Mouse (Mus musculus): ENCODE measurements around the gene Ldb3. TPM values are rescaled to one million over a fixed set of nuclear protein-coding genes. Genes with fewer than 3 reads are reported as not detected.
A peak's percentile ranks its signal among the peaks of the same experiment; 100 is the strongest.

The Ldb3 gene
- polyA plus RNA-seq, 1 experiment = 5.4 TPM

GRCm38 (mm10) chr14:34508187-34508840, 80.2 kb downstream of the Ldb3 start:
- no peak overlapping the region for H3K4me3 ChIP-seq (ENCODE audit: insufficient read depth, low read length)
- no peak overlapping the region for H3K27ac ChIP-seq (ENCODE audit: insufficient read depth, low read length)
- TF ChIP-seq POLR2A (IDR thresholded peaks at IDR 0.05; ENCODE audit: extremely low read depth, insufficient read depth, low read length) = no peak
- no peak for TF ChIP-seq CTCF (IDR thresholded peaks at IDR 0.05; ENCODE audit: extremely low read depth, insufficient read depth, low read length)
- H3K4me1 ChIP-seq (ENCODE audit: control insufficient read depth, insufficient read depth, low read length) = peaks cover 3% of the 10 kb centered on the region; the same call in 1 of the 2 replicates

GRCm38 (mm10) chr14:34505309-34505708, 83.2 kb downstream of the Ldb3 start:
- H3K27ac ChIP-seq (ENCODE audit: insufficient read depth, low read length) = no peak overlapping the region
- TF ChIP-seq POLR2A (IDR thresholded peaks at IDR 0.05; ENCODE audit: extremely low read depth, insufficient read depth, low read length) = no peak
- H3K4me3 ChIP-seq (ENCODE audit: insufficient read depth, low read length) = no peak overlapping the region
- H3K4me1 ChIP-seq (ENCODE audit: control insufficient read depth, insufficient read depth, low read length) = peaks cover 5% of the 10 kb centered on the region; the same call in 1 of the 2 replicates

GRCm38 (mm10) chr14:34504377-34504776, 84.1 kb downstream of the Ldb3 start:
- H3K4me3 ChIP-seq (ENCODE audit: insufficient read depth, low read length) = no peak overlapping the region; the same call in 1 of the 2 replicates
- peaks cover 8% of the 10 kb centered on the region; the same call in 1 of the 2 replicates for H3K4me1 ChIP-seq (ENCODE audit: control insufficient read depth, insufficient read depth, low read length)
- no peak overlapping the region for H3K27ac ChIP-seq (ENCODE audit: insufficient read depth, low read length)
- TF ChIP-seq POLR2A (IDR thresholded peaks at IDR 0.05; ENCODE audit: extremely low read depth, insufficient read depth, low read length) (no peak), CTCF (IDR thresholded peaks at IDR 0.05; ENCODE audit: extremely low read depth, insufficient read depth, low read length) (no peak)

- Histone ChIP-seq H3K4me3 (ENCODE audit: insufficient read depth, low read length) (peak overlapping the region; percentile 81; the same call in 1 of the 2 replicates), H3K27ac (ENCODE audit: insufficient read depth, low read length) (no peak overlapping the region)
- TF ChIP-seq CTCF (IDR thresholded peaks at IDR 0.05; ENCODE audit: extremely low read depth, insufficient read depth, low read length) (no peak), POLR2A (IDR thresholded peaks at IDR 0.05; ENCODE audit: extremely low read depth, insufficient read depth, low read length) (no peak)
These were observed 84.7 kb downstream of the Ldb3 start for GRCm38 (mm10) chr14:34503759-34504158.

GRCm38 (mm10) chr14:34503325-34503647, 85.2 kb downstream of the Ldb3 start, which contains the start of gene Bmpr1a:
TSS of gene Bmpr1a (minus strand) at chr14:34503341.
- H3K4me1 ChIP-seq (ENCODE audit: control insufficient read depth, insufficient read depth, low read length) = peaks cover 5% of the 10 kb centered on the region; the same call in 1 of the 2 replicates
- H3K27ac ChIP-seq (ENCODE audit: insufficient read depth, low read length) = peak within 1 kb of the TSS; percentile 97
- TF ChIP-seq CTCF (IDR thresholded peaks at IDR 0.05; ENCODE audit: extremely low read depth, insufficient read depth, low read length) = no peak
- TF ChIP-seq POLR2A (IDR thresholded peaks at IDR 0.05; ENCODE audit: extremely low read depth, insufficient read depth, low read length) = no peak
- peak within 1 kb of the TSS; percentile 81 for H3K4me3 ChIP-seq (ENCODE audit: insufficient read depth, low read length)

More at GRCm38 (mm10) chr14:34503759-34504158, 84.7 kb downstream of the Ldb3 start:
- H3K4me1 ChIP-seq (ENCODE audit: control insufficient read depth, insufficient read depth, low read length) = peaks cover 6% of the 10 kb centered on the region; the same call in 1 of the 2 replicates

GRCm38 (mm10) chr14:34502475-34503324, 85.8 kb downstream of the Ldb3 start:
- H3K4me3 ChIP-seq (ENCODE audit: insufficient read depth, low read length) = peak overlapping the region; percentile 81
- H3K27ac ChIP-seq (ENCODE audit: insufficient read depth, low read length) = peak overlapping the region; percentile 97
- TF ChIP-seq CTCF (IDR thresholded peaks at IDR 0.05; ENCODE audit: extremely low read depth, insufficient read depth, low read length) (no peak), POLR2A (IDR thresholded peaks at IDR 0.05; ENCODE audit: extremely low read depth, insufficient read depth, low read length) (peak; percentile 36; the same call in 1 of the 2 replicates)
- peaks cover 5% of the 10 kb centered on the region; the same call in 1 of the 2 replicates for H3K4me1 ChIP-seq (ENCODE audit: control insufficient read depth, insufficient read depth, low read length)

- TF ChIP-seq CTCF (IDR thresholded peaks at IDR 0.05; ENCODE audit: extremely low read depth, insufficient read depth, low read length) = no peak
- TF ChIP-seq POLR2A (IDR thresholded peaks at IDR 0.05; ENCODE audit: extremely low read depth, insufficient read depth, low read length) = no peak
- Histone ChIP-seq H3K4me3 (ENCODE audit: insufficient read depth, low read length) (peak overlapping the region; percentile 81), H3K4me1 (ENCODE audit: control insufficient read depth, insufficient read depth, low read length) (peaks cover 5% of the 10 kb centered on the region; the same call in 1 of the 2 replicates), H3K27ac (ENCODE audit: insufficient read depth, low read length) (peak overlapping the region; percentile 94)
These were observed 86.5 kb downstream of the Ldb3 start for GRCm38 (mm10) chr14:34501804-34502474.

GRCm38 (mm10) chr14:34501447-34501803, 87.1 kb downstream of the Ldb3 start:
- Histone ChIP-seq H3K27ac (ENCODE audit: insufficient read depth, low read length) (no peak overlapping the region), H3K4me3 (ENCODE audit: insufficient read depth, low read length) (peak overlapping the region; percentile 81), H3K4me1 (ENCODE audit: control insufficient read depth, insufficient read depth, low read length) (peaks cover 5% of the 10 kb centered on the region; the same call in 1 of the 2 replicates)
- TF ChIP-seq CTCF (IDR thresholded peaks at IDR 0.05; ENCODE audit: extremely low read depth, insufficient read depth, low read length) = no peak
- no peak for TF ChIP-seq POLR2A (IDR thresholded peaks at IDR 0.05; ENCODE audit: extremely low read depth, insufficient read depth, low read length)

- TF ChIP-seq CTCF (IDR thresholded peaks at IDR 0.05; ENCODE audit: extremely low read depth, insufficient read depth, low read length) (no peak), POLR2A (IDR thresholded peaks at IDR 0.05; ENCODE audit: extremely low read depth, insufficient read depth, low read length) (no peak)
- no peak overlapping the region for H3K4me3 ChIP-seq (ENCODE audit: insufficient read depth, low read length)
- peaks cover 5% of the 10 kb centered on the region; the same call in 1 of the 2 replicates for H3K4me1 ChIP-seq (ENCODE audit: control insufficient read depth, insufficient read depth, low read length)
These were observed 88.2 kb downstream of the Ldb3 start for GRCm38 (mm10) chr14:34500309-34500708.

More at GRCm38 (mm10) chr14:34500309-34500708, 88.2 kb downstream of the Ldb3 start:
- H3K27ac ChIP-seq (ENCODE audit: insufficient read depth, low read length) = no peak overlapping the region

All from cortical plate, adult 2 months (tissue).